Mouse (Mus musculus): ENCODE results near the gene Tex30.

- no peak for TF ChIP-seq POLR2A (IDR thresholded peaks at IDR 0.05; ENCODE audit: extremely low read depth, insufficient read depth, low read length)
- TF ChIP-seq CTCF (IDR thresholded peaks at IDR 0.05; ENCODE audit: low read depth, low read length), result no peak
These were observed 23.3 kb upstream of the Tex30 start for GRCm38 (mm10) chr1:44125590-44125989.
